9 mouse cellular contexts compared by ENCODE assay signal in genomic region chr5:74455510-74456269, GRCm38 (mm10).
DNase-seq lines count a peak whose midpoint lies in the region; ATAC-seq and TF ChIP-seq lines count a peak whose summit lies in the region.
"Had no signal": no experiment of that assay in that cellular context is flagged by ENCODE, and none has a peak within 500 bp of the region (broad histone marks: within the 10 kb centered on the region; RNA-seq: fewer than 3 reads in every experiment).

No protein-coding gene starts in this region.

- ATAC-seq in liver, embryonic 12.5 days: no peak

- H3K27ac ChIP-seq in liver, adult 2 months (replicated peaks; ENCODE audit: insufficient read depth, low read depth, low read length): no peak overlapping the region
- H3K27ac ChIP-seq in liver, embryonic 12.5 days: no peak overlapping the region
- peak overlapping the region; percentile 65 for H3K27ac ChIP-seq in limb, embryonic 10.5 days

- peak; percentile 52 for TF ChIP-seq CTCF in liver, adult 2 months (IDR thresholded peaks at IDR 0.05; ENCODE audit: low read depth, low read length)
- peak; percentile 51 for TF ChIP-seq CTCF in E14TG2a.4 (conservative IDR thresholded peaks at IDR 0.05; ENCODE audit: low read length)

- H3K4me2 ChIP-seq in liver, embryonic 12.5 days: no peak overlapping the region

- no peaks in the 10 kb centered on the region for H3K4me1 ChIP-seq in liver, adult 2 months (ENCODE audit: control insufficient read depth, insufficient read depth, low read length)
- H3K4me1 ChIP-seq in liver, embryonic 12.5 days: no peaks in the 10 kb centered on the region
- no peaks in the 10 kb centered on the region for H3K4me1 ChIP-seq in E14TG2a.4 (replicated peaks; ENCODE audit: low read depth, low read length)
- H3K4me1 ChIP-seq in limb, embryonic 10.5 days: peaks cover 56% of the 10 kb centered on the region

- no peaks in the 10 kb centered on the region for H3K79me2 ChIP-seq in liver, adult 2 months (ENCODE audit: control insufficient read depth, insufficient read depth, low read length)

- H3K36me3 ChIP-seq in liver, adult 2 months (ENCODE audit: control insufficient read depth, insufficient read depth, low read length): no peaks in the 10 kb centered on the region
- no peaks in the 10 kb centered on the region for H3K36me3 ChIP-seq in liver, embryonic 12.5 days
- 0 out of 2 replicates have a peak, but pooled peaks cover 4% of the 10 kb centered on the region for H3K36me3 ChIP-seq in E14TG2a.4 (ENCODE audit: insufficient read depth, low read length)
- no peaks in the 10 kb centered on the region for H3K36me3 ChIP-seq in limb, embryonic 10.5 days

- no peaks in the 10 kb centered on the region for H3K27me3 ChIP-seq in liver, adult 2 months (ENCODE audit: control insufficient read depth, insufficient read depth, low read length)
- no peaks in the 10 kb centered on the region for H3K27me3 ChIP-seq in liver, embryonic 12.5 days (replicated peaks)
- no peaks in the 10 kb centered on the region for H3K27me3 ChIP-seq in E14TG2a.4 (ENCODE audit: insufficient read depth, low read length)
- no peaks in the 10 kb centered on the region for H3K27me3 ChIP-seq in limb, embryonic 10.5 days (ENCODE audit: low read depth, poor library complexity, severe bottlenecking)

- no peaks in the 10 kb centered on the region for H3K9me3 ChIP-seq in liver, embryonic 12.5 days (replicated peaks)
- H3K9me3 ChIP-seq in E14TG2a.4 (ENCODE audit: low read length): no peaks in the 10 kb centered on the region
- no peaks in the 10 kb centered on the region for H3K9me3 ChIP-seq in limb, embryonic 10.5 days (replicated peaks)

- TF ChIP-seq POLR2A in liver, adult 2 months (IDR thresholded peaks at IDR 0.05; ENCODE audit: extremely low read depth, insufficient read depth, low read length): no peak

- no peak overlapping the region for H3K9ac ChIP-seq in liver, adult 2 months (ENCODE audit: low read depth, low read length)
- H3K9ac ChIP-seq in liver, embryonic 12.5 days: no peak overlapping the region

- H3K4me3 ChIP-seq in liver, adult 2 months (ENCODE audit: insufficient read depth, low read depth, low read length): no peak overlapping the region
- no peak overlapping the region for H3K4me3 ChIP-seq in liver, embryonic 12.5 days
- no peak overlapping the region for H3K4me3 ChIP-seq in E14TG2a.4 (replicated peaks; ENCODE audit: low read length)
- H3K4me3 ChIP-seq in limb, embryonic 10.5 days: no peak overlapping the region

- no peak for DNase-seq in liver, adult 2 months (ENCODE audit: extremely low read depth, low read depth, low spot score)
- peak; percentile 1 for DNase-seq in T-cell, adult 2 months (ENCODE audit: low spot score)
- no peak for DNase-seq in limb, embryonic 10.5 days (ENCODE audit: low spot score)
- DNase-seq in spleen, postnatal 14 days (ENCODE audit: low spot score in 2 of 2): no peak
- DNase-seq in cerebellum, adult 9-10 months: no peak
- DNase-seq: heart, postnatal 36 days; midbrain, embryonic 14.5 days had no signal

- 88% methylated on average over 6 of the region's 6 CpGs for WGBS in liver, adult 2 months
- WGBS in liver, embryonic 12.5 days (ENCODE audit: insufficient replicate concordance): 79% methylated on average over 6 of the region's 6 CpGs
- 91% methylated on average over 6 of the region's 6 CpGs for WGBS in limb, embryonic 10.5 days
